Mouse (Mus musculus): ENCODE measurements around the gene Atp13a2.

Atp13a2 gene

GRCm38 (mm10) chr4:141005983-141006382, 19.3 kb downstream of the Atp13a2 start:
- peak; percentile 32 for DNase-seq

GRCm38 (mm10) chr4:141008028-141008427, 21.4 kb downstream of the Atp13a2 start:
- DNase-seq = no peak

GRCm38 (mm10) chr4:141010118-141010517, 23.4 kb downstream of the Atp13a2 start, which contains the start of gene Mfap2:
Gene Mfap2, plus strand, starts transcription at chr4:141010418.
- DNase-seq = peak; percentile 65

- DNase-seq = peak; percentile 76
These were observed 23.9 kb downstream of the Atp13a2 start for GRCm38 (mm10) chr4:141010526-141010925.

- DNase-seq = peak; percentile 55
These were observed 24.3 kb downstream of the Atp13a2 start for GRCm38 (mm10) chr4:141010941-141011429.

- peak; percentile 80 for DNase-seq
These were observed 25.1 kb downstream of the Atp13a2 start for GRCm38 (mm10) chr4:141011556-141012328.

GRCm38 (mm10) chr4:141012558-141012957, 25.9 kb downstream of the Atp13a2 start:
- peak; percentile 30 for DNase-seq

GRCm38 (mm10) chr4:141014114-141014513, 27.4 kb downstream of the Atp13a2 start:
- DNase-seq = no peak

GRCm38 (mm10) chr4:141014856-141015255, 28.2 kb downstream of the Atp13a2 start:
- no peak for DNase-seq

GRCm38 (mm10) chr4:141015356-141015755, 28.7 kb downstream of the Atp13a2 start:
- DNase-seq = no peak

- no peak for DNase-seq
These were observed 29.6 kb downstream of the Atp13a2 start for GRCm38 (mm10) chr4:141016311-141016710.

- DNase-seq = no peak
These were observed 31.2 kb downstream of the Atp13a2 start for GRCm38 (mm10) chr4:141017657-141018436.

- DNase-seq = no peak
These were observed 33.5 kb downstream of the Atp13a2 start for GRCm38 (mm10) chr4:141020220-141020619.

GRCm38 (mm10) chr4:141020811-141021613, 34.3 kb downstream of the Atp13a2 start:
- DNase-seq = peak; percentile 90

- no peak for DNase-seq
These were observed 34.9 kb downstream of the Atp13a2 start for GRCm38 (mm10) chr4:141021614-141021929.

GRCm38 (mm10) chr4:141024052-141024451, 37.4 kb downstream of the Atp13a2 start:
- DNase-seq = no peak

GRCm38 (mm10) chr4:141024992-141025391, 38.3 kb downstream of the Atp13a2 start:
- DNase-seq = no peak

- DNase-seq = no peak
These were observed 44.0 kb downstream of the Atp13a2 start for GRCm38 (mm10) chr4:141030541-141031206.

- peak; percentile 87 for DNase-seq
These were observed 45.1 kb downstream of the Atp13a2 start for GRCm38 (mm10) chr4:141031733-141032132.

GRCm38 (mm10) chr4:141033606-141034549, 47.2 kb downstream of the Atp13a2 start:
- no peak for DNase-seq

GRCm38 (mm10) chr4:141041117-141041516, 54.4 kb downstream of the Atp13a2 start:
- no peak for DNase-seq

Measured in retina, postnatal 1 day (tissue).